Mouse (Mus musculus): ENCODE measurements at regions not wholly inside any gene's neighbourhood (a gene's known extent, or its start where the extent isn't known, plus 50 kb on each side); places are given as distances from the start of the nearest gene placed in this dataset.

- TF ChIP-seq CTCF (IDR thresholded peaks at IDR 0.05; ENCODE audit: extremely low read depth, insufficient read length, insufficient replicate concordance, low read depth, low read length) (no peak), POLR2A (IDR thresholded peaks at IDR 0.05; ENCODE audit: low read depth, low read length) (no peak)
These were observed 147.1 kb upstream of the Usp25 start for GRCm38 (mm10) chr16:76866465-76866802.
